Mouse (Mus musculus) liver, embryonic 15.5 days (tissue): Measurements from ENCODE around the gene Zscan4-ps2. TPM values are rescaled to one million over a fixed set of nuclear protein-coding genes. Genes with fewer than 3 reads are reported as not detected.
"Not testable (repeated sequence)": the region's sequence is repeated elsewhere in the genome, so short reads cannot be mapped to it uniquely, and the experiment has no call there.

ENCODE experiments used
- ATAC-seq: fragments of 200-750 bp; cut with Nextera tagmentation; 2 replicates; pipeline ENCODE4 v1.8.0; 2017; ENCODE audit warnings: moderate number of reproducible peaks, mild to moderate bottlenecking, moderate library complexity; ENCODE audit not compliant: insufficient read depth
- H3K27ac ChIP-seq: fragments of 300-500 bp; sonication (generic); replicated peaks from 2 replicates; pipeline ENCODE4 v1.5.1; 2015; ENCODE audit warnings: mild to moderate bottlenecking, inconsistent platforms
- H3K27me3 ChIP-seq: fragments of 300-500 bp; sonication (generic); 2 replicates; pipeline ENCODE4 v1.6.1; 2015; ENCODE audit warnings: mild to moderate bottlenecking, inconsistent platforms
- H3K36me3 ChIP-seq: fragments of 300-500 bp; sonication (generic); replicated peaks from 2 replicates; pipeline ENCODE4 v1.6.1; 2015; ENCODE audit warnings: moderate library complexity, mild to moderate bottlenecking, inconsistent platforms
- H3K4me1 ChIP-seq: fragments of 300-500 bp; sonication (generic); replicated peaks from 2 replicates; pipeline ENCODE4 v1.6.1; 2015; ENCODE audit warnings: inconsistent platforms
- H3K4me2 ChIP-seq: fragments of 300-500 bp; sonication (generic); 2 replicates; pipeline ENCODE4 v1.6.1; 2015; ENCODE audit warnings: moderate library complexity, mild to moderate bottlenecking, inconsistent platforms
- H3K4me3 ChIP-seq: fragments of 300-500 bp; sonication (generic); replicated peaks from 2 replicates; pipeline ENCODE4 v1.5.1; 2015; ENCODE audit warnings: mild to moderate bottlenecking, inconsistent platforms
- H3K9ac ChIP-seq: fragments of 300-500 bp; sonication (generic); 2 replicates; pipeline ENCODE4 v1.6.1; 2015; ENCODE audit warnings: moderate library complexity, mild to moderate bottlenecking, inconsistent platforms
- H3K9me3 ChIP-seq: fragments of 300-500 bp; sonication (generic); replicated peaks from 2 replicates; pipeline ENCODE4 v1.6.1; 2016; ENCODE audit warnings: inconsistent platforms
- WGBS: fragments of 180-500 bp; shearing (Covaris S2); methylation state at CpG from one replicate; pipeline ENCODE4 v1.1.7; 2015; ENCODE audit warnings: mixed read lengths; ENCODE audit not compliant: insufficient replicate concordance; 5-methylcytosine and 5-hydroxymethylcytosine counted together
- polyA plus RNA-seq: library from polyadenylated mRNA; unstranded; fragments of >200 nt; fragmentation: Nextera tagmentation; extraction: Ambion mirVana; gene quantifications from 2 replicates; pipeline ENCODE4 v1.2.1, GENCODE M21; 2015

The Zscan4-ps2 gene
- not detected in 2 replicates for polyA plus RNA-seq

DNA sequence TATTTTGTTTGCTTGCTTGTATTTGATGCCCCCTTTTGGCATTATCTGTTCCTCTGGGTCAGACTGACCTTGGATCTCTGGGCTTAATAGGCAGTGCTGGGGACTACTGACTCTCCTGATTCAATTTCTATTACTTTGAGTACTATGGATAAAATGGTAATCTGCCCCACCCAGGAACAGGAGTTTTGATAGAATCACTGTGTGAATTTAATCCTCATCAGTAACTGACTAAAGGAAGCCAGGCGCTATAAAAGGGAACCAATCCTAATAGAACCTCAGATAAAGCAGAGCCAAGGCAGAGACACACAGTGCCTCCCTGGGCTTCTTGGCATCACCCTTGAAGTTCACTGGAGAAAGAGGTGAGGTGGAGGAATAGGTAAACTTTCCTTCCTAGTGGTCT lies at the start of gene Zscan4-ps2:
Zscan4-ps2 (plus strand) TSS at position 301 of the 400 bp plus-strand sequence.
- H3K9ac ChIP-seq, H3K9me3 ChIP-seq, H3K4me2 ChIP-seq, H3K27ac ChIP-seq, H3K36me3 ChIP-seq, ATAC-seq, H3K4me3 ChIP-seq, H3K27me3 ChIP-seq, H3K4me1 ChIP-seq: not testable (repeated sequence)
- WGBS: 60% methylated on average over 1 of the region's 1 CpGs

Other genes with a start within 250 kb of the Zscan4-ps2 start
- gene Zscan4e, start 203.6 kb upstream of the Zscan4-ps2 start, polyA plus RNA-seq: not detected in 2 replicates
- not detected in 2 replicates for gene Zscan4f, start 116.4 kb upstream of the Zscan4-ps2 start, polyA plus RNA-seq
- not detected in 2 replicates for gene Zscan4-ps3, start 95.0 kb downstream of the Zscan4-ps2 start, polyA plus RNA-seq
- gene Vmn1r72, start 165.8 kb downstream of the Zscan4-ps2 start, polyA plus RNA-seq: not detected in 2 replicates
- gene Vmn1r73, start 216.0 kb downstream of the Zscan4-ps2 start, polyA plus RNA-seq: not detected in 2 replicates